Mouse (Mus musculus) embryonic facial prominence, embryonic 11.5 days (tissue): ENCODE results near the gene Olfr1434. TPM values are rescaled to one million over a fixed set of nuclear protein-coding genes. Genes with fewer than 3 reads are reported as not detected.

Source experiments
- polyA plus RNA-seq: library from polyadenylated mRNA; unstranded; fragments of >200 nt; fragmentation: Nextera tagmentation; extraction: Ambion mirVana; gene quantifications from 2 replicates; pipeline ENCODE4 v1.2.1, GENCODE M21; 2014

Olfr1434 gene
- polyA plus RNA-seq, 1 experiment from 2014 or later: not detected

Other genes starting within 250 kb of the Olfr1434 start
- not detected in 2 replicates for gene Olfr1423, start 238.5 kb upstream of the Olfr1434 start, polyA plus RNA-seq
- gene Olfr1424, start 217.2 kb upstream of the Olfr1434 start, polyA plus RNA-seq: not detected in 2 replicates
- gene Olfr1425, start 202.1 kb upstream of the Olfr1434 start, polyA plus RNA-seq: not detected in 2 replicates
- not detected in 2 replicates for gene Olfr1426, start 187.8 kb upstream of the Olfr1434 start, polyA plus RNA-seq
- not detected in 2 replicates for gene Olfr1427, start 176.5 kb upstream of the Olfr1434 start, polyA plus RNA-seq
- not detected in 2 replicates for gene Olfr1428, start 164.0 kb upstream of the Olfr1434 start, polyA plus RNA-seq
- not detected in 2 replicates for gene Olfr76, start 156.7 kb upstream of the Olfr1434 start, polyA plus RNA-seq
- not detected in 2 replicates for gene Olfr1555-ps1, start 109.7 kb upstream of the Olfr1434 start, polyA plus RNA-seq
- not detected in 2 replicates for gene Olfr1431, start 79.2 kb upstream of the Olfr1434 start, polyA plus RNA-seq
- gene Olfr1432, start 47.3 kb upstream of the Olfr1434 start, polyA plus RNA-seq: not detected in 2 replicates
- gene Olfr262, start 38.2 kb upstream of the Olfr1434 start, polyA plus RNA-seq: not detected in 2 replicates
- not detected in 2 replicates for gene Olfr235, start 18.8 kb upstream of the Olfr1434 start, polyA plus RNA-seq
- not detected in 2 replicates for gene Olfr1436, start 19.3 kb downstream of the Olfr1434 start, polyA plus RNA-seq
- not detected in 2 replicates for gene Olfr1437, start 45.2 kb downstream of the Olfr1434 start, polyA plus RNA-seq
- gene Olfr1438-ps1, start 56.1 kb downstream of the Olfr1434 start, polyA plus RNA-seq: not detected in 2 replicates
- not detected in 2 replicates for gene Olfr1440, start 107.4 kb downstream of the Olfr1434 start, polyA plus RNA-seq
- gene Olfr1441, start 137.6 kb downstream of the Olfr1434 start, polyA plus RNA-seq: not detected in 2 replicates
- gene Pfpl, start 148.1 kb downstream of the Olfr1434 start, polyA plus RNA-seq: not detected in 2 replicates
- gene Mpeg1, start 180.9 kb downstream of the Olfr1434 start, polyA plus RNA-seq: 0.39 and 0.60 TPM in 2 replicates
- gene Dtx4, start 221.6 kb downstream of the Olfr1434 start, polyA plus RNA-seq: 14.0 and 14.4 TPM in 2 replicates